Mouse (Mus musculus) right cerebral cortex, adult 18-20 months (tissue): ENCODE results near the gene Olfr1462.

Experiments
- DNase-seq: peaks from one replicate; pipeline ENCODE4 v3.0.0; 2022; ENCODE audit warnings: mixed read lengths

The Olfr1462 gene

DNA sequence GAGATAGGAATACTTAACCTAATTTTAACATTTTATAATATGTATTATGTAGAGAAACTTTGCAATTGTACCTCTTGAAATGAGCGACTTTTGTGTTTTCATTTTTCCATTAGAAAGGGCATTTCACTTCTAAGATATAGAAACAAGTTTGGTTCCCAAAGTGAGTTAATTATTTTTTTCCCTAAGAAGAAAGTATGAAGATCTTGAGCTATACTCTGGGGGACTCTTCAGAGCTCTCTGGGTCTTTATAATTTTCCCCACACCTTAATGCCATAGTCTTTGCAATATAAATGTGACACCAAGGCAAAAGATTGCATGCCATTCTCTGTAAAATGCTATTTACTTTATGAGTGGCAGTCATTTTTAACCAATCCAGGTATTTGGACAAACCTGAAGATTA, at the start of gene Olfr1462:
TSS of gene Olfr1462 (plus strand) at position 301 of the 400 bp plus-strand sequence.
- DNase-seq, result no peak

DNA sequence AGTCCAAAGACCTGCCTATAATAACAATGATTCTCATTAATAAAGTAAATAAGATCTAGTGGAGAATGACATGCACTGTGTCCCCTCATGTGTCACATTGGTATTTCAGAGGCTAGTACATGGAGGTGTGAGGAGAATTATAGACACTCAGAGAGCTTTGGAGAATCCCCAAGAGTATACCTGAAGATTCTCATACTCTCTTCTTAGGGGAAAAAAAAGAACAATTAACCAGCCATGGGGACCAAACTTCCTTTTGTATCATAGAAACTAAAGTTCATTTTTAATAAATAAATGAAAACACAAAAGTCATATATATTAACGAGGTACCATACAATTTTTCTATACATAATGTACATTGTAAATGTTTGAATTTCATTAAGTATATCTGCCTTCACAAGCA, 36.1 kb upstream of the Olfr1462 start, which contains the start of gene Olfr1459:
TSS of gene Olfr1459 (minus strand) at position 101 of the 400 bp plus-strand sequence.
- DNase-seq, result no peak

GRCm38 (mm10) chr19:13162700-13163099, 22.8 kb upstream of the Olfr1462 start, which contains the start of gene Olfr1461:
Gene Olfr1461, plus strand, starts transcription at chr19:13163000.
- no peak for DNase-seq

- DNase-seq, result no peak
Observed at GRCm38 (mm10) chr19:13221666-13222065, 36.1 kb downstream of the Olfr1462 start.

DNA sequence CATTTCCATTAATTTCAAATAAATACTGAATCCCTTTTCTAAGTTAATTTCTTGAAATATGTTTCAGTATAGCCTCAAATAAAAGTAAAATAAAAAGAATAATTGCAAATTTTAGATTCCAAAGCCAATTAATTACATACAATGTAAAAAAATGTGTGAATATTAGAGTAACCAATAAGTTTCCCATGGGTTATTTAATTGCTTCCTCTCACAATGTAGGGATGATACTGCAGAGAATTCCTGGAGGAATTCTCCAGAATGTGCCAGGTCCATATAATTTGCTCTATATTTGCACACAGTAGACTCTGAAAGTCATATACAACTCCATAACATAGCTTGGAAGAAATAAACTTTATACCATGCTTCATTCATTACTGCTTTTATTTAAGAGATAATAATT, 45.5 kb downstream of the Olfr1462 start, which contains the start of gene Olfr1463:
TSS of gene Olfr1463 (plus strand) at position 301 of the 400 bp plus-strand sequence.
- DNase-seq, result no peak
